Mouse (Mus musculus) right cerebral cortex, postnatal 4 days (tissue): ENCODE measurements around the gene Plce1.
A peak's percentile ranks its signal among the peaks of the same experiment; 100 is the strongest.

Source experiments
- DNase-seq: peaks from one replicate; pipeline ENCODE4 v3.0.0-alpha.2; 2022

Plce1 gene

DNA sequence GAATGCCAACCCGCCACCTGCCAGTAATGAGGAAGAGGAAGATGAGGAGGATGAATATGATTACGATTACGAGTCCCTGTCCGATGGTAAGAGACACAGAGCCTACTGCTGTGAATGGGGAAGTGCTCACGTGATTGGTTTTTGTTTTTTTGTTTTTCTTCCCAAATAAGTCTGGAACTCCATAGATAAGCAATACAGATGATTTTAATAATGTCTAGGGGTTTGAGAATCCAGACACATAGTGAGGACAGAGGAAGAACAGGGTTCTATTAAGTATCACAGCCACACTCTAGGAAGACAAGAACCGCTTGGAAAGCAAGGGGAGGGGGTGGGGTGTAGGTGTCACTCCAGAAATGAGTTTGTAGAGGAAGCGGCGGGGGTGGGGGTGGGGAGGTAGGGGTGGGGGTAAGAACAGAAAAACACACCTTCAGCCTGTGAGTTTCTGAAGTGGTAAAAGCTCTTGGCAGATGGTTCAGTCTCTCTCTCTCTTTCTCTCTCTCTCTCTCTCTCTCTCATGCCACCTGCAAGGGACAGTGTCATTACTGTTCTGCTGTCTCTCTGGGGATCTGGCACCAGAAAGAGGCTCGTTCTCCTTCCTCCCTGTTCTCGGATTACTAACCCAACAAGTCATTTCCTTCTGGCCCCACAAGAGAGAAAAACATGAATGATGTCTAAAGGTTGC is 265.0 kb downstream of the Plce1 start:
- DNase-seq = no peak

DNA sequence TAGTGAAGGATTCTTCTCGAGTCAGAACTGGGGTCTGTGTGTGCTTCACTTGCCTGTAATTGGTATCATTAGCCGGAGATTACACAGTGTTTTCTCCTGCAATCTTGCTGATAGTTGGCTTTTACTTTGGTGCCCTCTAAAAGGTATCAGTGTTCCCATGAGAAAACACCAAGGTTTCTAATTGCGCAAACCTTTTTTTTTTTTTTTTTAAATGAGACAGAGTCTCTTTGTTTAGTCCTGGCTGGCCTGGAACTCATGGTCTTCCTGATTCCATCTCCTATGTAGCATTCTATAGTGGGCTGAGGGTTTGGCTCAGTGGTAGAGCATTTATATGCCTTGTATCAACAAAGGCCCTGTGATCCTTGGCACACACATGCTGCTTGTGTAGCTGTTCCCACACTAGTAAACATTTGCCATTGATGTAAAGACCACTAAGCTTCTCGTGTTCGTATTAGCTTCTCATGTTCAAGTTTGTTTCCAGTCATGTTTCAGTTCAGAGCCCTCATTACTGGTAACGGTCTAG is 265.6 kb downstream of the Plce1 start:
- DNase-seq = no peak

- no peak for DNase-seq
Measured at GRCm38 (mm10) chr19:38750192-38750591, 269.3 kb downstream of the Plce1 start.

DNA sequence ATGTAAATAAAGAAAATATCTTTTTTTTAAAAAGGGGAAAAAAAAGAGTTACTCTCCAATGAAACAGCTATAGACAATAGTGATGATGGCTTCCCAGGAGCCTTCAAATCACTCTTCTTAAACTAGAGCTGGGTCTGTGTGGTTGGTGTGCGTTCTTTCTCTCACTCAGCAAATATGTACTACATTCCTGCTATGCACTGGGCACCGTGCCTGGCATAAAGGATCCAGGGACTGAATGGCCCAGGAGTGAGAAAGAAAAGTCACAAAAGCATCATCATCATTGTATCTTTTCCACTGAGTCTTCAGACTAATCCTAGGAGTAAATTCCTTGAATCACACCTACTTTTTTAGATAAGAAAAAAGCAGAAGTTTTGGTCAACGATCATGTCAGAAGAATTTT is 276.3 kb downstream of the Plce1 start:
- DNase-seq = no peak

DNA sequence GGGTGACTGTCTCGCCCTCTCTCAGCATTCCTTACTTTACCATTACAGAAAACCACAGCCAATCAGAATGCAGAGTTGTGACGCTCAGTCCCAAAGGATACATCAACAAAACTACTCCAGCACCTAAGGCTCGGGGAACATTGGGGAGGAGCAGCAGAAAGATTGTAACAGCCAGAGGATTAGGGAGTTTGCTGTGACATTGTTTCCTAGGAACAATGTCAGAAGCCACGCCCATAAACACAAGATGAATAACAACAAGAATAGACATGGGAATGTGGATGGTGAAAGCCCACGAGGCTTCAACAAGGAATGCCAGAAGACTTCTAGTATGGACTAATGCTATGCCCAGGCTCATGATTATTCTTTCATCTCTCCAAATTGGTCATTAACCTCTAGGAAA is 277.1 kb downstream of the Plce1 start:
- no peak for DNase-seq

DNA sequence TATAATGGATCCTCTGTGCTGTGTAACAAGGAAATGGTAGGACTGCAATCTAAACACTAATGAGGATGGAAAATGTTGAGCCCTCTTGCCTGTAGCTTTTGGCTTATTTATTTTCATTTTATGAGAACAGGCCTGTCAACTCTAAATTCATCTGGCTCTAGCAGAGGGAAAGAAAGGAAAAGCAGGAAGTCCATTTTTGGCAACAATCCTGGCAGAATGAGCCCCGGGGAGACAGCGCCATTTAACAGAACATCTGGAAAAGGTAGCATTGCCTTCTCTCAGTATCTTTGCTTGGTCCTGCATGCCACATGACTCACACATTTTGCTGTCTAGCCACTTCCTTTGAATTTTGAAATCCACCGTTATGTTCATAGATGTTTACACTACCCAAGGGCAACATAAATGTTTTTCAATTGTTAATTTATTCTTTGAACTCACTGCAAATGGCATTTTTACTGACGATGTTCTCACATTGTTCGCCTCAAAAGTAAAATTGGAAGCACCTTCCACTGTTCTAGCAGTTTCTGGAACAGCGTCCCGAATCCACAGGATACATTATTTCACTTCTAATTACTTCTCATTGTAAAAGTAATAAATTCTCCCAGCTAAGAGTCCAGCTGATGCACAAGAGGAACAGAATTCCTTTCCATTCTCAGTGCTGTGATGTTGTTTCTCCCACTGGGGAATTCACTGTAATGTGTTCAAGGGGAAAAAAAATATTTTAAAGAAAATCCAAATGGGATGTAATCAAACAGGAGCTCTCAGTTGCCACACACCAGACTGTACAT is 278.0 kb downstream of the Plce1 start:
- DNase-seq = no peak

DNA sequence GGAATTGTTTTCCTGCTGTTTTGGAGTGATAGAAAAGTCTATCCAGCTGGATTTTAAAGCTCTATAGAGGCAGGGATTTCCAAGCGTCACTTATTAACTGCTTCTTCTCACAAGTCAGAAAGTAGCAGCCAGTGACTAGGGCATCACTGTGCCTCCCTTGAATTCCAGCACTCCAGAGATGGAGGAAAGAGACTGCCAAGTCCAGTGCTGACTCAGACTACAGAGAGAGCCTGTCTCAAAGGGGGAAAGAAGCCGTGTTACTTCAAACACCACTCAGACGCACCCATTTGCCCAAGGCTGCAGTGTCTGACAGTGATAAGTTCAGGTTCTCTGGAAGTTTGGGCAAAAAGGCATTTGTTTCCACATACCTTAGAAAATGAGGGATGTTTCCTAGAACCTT is 279.5 kb downstream of the Plce1 start:
- DNase-seq = no peak

- no peak for DNase-seq
Measured at GRCm38 (mm10) chr19:38766306-38766705, 285.4 kb downstream of the Plce1 start.

DNA sequence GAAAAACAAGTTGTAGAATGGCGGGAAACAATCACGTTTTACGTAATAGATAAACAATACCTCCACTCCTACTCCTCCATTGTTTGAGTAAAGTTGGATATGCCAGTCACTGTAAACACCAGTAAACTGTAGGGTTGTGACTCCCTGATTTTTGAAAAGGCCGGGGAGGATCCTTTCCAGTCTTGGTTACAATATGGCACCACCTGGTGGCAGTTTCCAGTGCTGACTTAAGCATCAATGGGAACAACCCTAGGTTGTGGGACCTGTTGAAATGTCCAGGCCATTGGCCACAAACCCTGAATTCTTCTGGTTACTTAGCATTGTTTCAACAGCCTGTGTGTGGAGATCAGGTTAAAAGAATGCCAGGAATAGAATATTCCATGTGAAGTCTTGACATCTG is 294.6 kb downstream of the Plce1 start:
- DNase-seq = peak; percentile 74

- DNase-seq = no peak
Measured at GRCm38 (mm10) chr19:38778805-38779204, 297.9 kb downstream of the Plce1 start.

DNA sequence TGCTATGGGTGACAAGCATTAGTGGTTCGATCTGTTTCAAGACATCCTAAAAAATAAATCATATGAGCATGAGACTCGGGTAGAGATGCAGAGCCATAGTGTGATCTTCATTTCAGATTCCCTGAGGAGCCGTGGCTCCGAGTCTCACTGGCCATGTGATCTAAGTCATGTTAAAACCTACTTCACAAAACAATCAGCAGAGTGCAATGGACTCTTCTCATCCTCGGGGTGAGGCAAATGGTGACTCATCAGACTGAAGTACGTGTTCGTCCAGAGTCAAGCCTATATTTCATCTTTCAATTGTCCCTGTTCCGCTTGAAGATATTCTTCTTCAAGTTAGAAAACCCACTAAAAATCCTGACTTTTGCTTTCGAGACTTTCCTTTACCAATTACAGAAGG is 302.6 kb downstream of the Plce1 start:
- DNase-seq = no peak

- DNase-seq = no peak
Measured at GRCm38 (mm10) chr19:38787756-38788155, 306.8 kb downstream of the Plce1 start.

DNA sequence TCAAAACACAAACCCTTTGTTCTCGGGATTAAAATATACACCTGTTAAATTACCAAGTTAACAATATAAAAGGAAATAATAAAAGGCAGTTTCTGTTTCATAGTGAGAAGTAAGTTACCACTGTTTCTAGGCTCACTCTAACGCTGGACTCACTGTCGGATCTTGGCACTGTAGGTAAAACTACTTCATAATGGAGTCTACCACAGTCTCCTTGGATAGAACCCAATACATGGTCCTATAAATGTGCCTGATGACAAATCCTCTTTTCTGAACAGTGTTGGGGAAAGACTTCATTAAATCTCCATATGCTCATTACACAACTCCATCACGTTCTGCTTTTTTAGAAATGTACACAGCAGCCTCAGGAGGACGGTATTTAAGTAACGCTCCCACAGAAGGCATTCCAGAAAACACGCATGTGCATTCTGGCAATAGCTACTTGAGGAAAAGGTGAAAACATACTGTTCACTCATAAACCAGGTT is 312.7 kb downstream of the Plce1 start:
- no peak for DNase-seq

GRCm38 (mm10) chr19:38796546-38796945 is 315.6 kb downstream of the Plce1 start:
- no peak for DNase-seq

GRCm38 (mm10) chr19:38798291-38798690 is 317.4 kb downstream of the Plce1 start:
- DNase-seq = no peak

DNA sequence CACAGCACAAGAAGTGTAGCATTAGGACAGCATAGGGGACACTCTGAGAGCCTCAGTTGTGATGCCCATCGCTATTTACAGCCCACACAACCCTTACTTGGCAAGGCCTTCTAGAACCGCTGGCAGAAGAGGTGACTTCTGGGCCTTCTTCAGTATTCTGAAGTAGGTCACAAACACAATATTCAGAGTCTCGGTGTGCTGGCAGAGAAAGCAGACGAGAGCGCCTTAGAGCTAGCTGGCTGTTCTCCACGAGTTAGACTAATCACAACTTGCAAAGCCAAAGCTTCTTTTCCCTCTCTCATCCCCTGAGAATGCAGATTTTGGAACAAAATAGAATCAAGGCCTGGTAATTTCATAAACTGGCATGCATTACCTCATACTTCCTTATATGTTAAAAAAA is 317.9 kb downstream of the Plce1 start:
- DNase-seq = no peak

GRCm38 (mm10) chr19:38818191-38818590 is 337.3 kb downstream of the Plce1 start:
- no peak for DNase-seq

DNA sequence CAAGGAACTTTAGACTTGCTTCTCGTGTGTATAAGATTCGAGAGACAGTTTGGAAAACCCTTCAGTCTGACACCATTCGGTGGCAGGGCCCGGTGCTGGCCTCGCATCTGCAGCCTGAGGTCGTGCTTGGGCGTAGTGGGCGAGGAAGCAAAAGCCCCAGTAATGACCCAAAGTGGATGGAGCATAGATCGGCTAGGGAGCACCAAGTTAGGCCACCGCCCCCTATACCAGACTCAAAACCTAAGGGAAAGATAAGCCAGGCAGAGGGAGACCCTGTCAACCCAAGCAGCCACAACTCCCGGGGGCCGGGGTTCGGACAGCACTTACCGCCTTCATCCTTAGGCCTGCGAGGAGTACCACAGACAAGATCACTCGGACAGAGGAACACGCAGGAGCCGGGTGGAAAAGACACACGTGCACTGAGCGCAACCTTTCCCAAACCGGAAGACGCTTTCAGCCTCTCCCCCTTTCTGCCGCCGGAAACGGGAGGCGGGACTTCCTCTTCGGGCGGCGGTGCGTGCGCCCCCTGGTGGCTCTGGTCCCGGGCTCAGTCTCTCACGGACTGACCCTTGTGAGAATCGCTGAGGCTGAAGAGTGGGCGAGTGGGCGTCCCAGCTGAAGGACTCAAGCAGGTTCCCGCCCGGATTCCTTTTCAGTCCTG is 338.0 kb downstream of the Plce1 start, which contains the start of gene Noc3l:
Gene Noc3l, minus strand, starts transcription at position 472 of the 661 bp plus-strand sequence.
- DNase-seq = peak; percentile 99

DNA sequence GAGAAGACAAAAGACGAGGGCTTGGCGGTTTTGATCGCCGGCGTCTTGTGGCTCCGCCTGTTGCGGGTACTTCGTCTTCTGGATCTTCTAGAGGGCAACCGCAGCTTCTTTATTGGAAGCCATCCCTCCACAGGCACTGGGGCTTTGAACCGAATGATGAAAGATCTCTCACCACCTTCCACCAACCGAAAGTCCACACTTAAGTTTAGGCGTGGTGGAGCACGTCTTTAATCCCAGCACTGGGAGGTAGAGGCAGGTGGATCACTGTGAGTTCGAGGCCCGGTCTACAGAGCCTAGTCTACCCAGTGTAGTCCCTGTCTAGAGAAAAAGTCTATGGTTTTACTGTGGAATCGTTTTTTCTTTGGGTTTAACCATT is 338.5 kb downstream of the Plce1 start:
- no peak for DNase-seq

GRCm38 (mm10) chr19:38820186-38820804 is 339.4 kb downstream of the Plce1 start:
- DNase-seq = no peak

- no peak for DNase-seq
Measured at GRCm38 (mm10) chr19:38833224-38833623, 352.3 kb downstream of the Plce1 start.
